Mouse (Mus musculus) kidney, adult 8-10 months (tissue): ENCODE results near the gene Olfr221.

Source experiments
- DNase-seq, 2 experiments: peaks; one replicate each; pipeline ENCODE4 v3.0.0; 2022

The Olfr221 gene

GRCm38 (mm10) chr14:52019051-52019589, 23.1 kb downstream of the Olfr221 start:
- no peak for DNase-seq

GRCm38 (mm10) chr14:52018248-52019050, 23.8 kb downstream of the Olfr221 start:
- no peak for DNase-seq

GRCm38 (mm10) chr14:52017662-52018061, 24.6 kb downstream of the Olfr221 start:
- DNase-seq = no peak

GRCm38 (mm10) chr14:52016625-52017405, 25.4 kb downstream of the Olfr221 start:
- DNase-seq = peak in 1 of 2 experiments; percentile 52

- DNase-seq = no peak
These were observed 26.7 kb downstream of the Olfr221 start, which contains the start of gene Tmem253 for GRCm38 (mm10) chr14:52015445-52016100. Tmem253 (plus strand) TSS chr14:52015658.

GRCm38 (mm10) chr14:52014761-52015311, 27.4 kb downstream of the Olfr221 start:
- peak in 1 of 2 experiments; percentile 41 for DNase-seq

- no peak for DNase-seq
These were observed 27.9 kb downstream of the Olfr221 start for GRCm38 (mm10) chr14:52014271-52014760.

- no peak for DNase-seq
These were observed 28.5 kb downstream of the Olfr221 start for GRCm38 (mm10) chr14:52013771-52014219.

GRCm38 (mm10) chr14:52013021-52013610, 29.1 kb downstream of the Olfr221 start:
- no peak for DNase-seq

- DNase-seq = no peak
These were observed 29.7 kb downstream of the Olfr221 start for GRCm38 (mm10) chr14:52012553-52012952.

- no peak for DNase-seq
These were observed 30.2 kb downstream of the Olfr221 start for GRCm38 (mm10) chr14:52012085-52012484.

- no peak for DNase-seq
These were observed 30.6 kb downstream of the Olfr221 start for GRCm38 (mm10) chr14:52011683-52012082.

GRCm38 (mm10) chr14:52010446-52011111, 31.7 kb downstream of the Olfr221 start:
- DNase-seq = peak; percentile 77 to 79

- no peak for DNase-seq
These were observed 32.4 kb downstream of the Olfr221 start for GRCm38 (mm10) chr14:52009841-52010240.

GRCm38 (mm10) chr14:52009361-52009760, 32.9 kb downstream of the Olfr221 start:
- no peak for DNase-seq

GRCm38 (mm10) chr14:52008321-52009203, 33.7 kb downstream of the Olfr221 start:
- DNase-seq = peak; percentile 84 to 93

- no peak for DNase-seq
These were observed 35.5 kb downstream of the Olfr221 start for GRCm38 (mm10) chr14:52006771-52007170.

- no peak for DNase-seq
These were observed 36.0 kb downstream of the Olfr221 start for GRCm38 (mm10) chr14:52006241-52006640.

- no peak for DNase-seq
These were observed 36.6 kb downstream of the Olfr221 start for GRCm38 (mm10) chr14:52005616-52006015.

- no peak for DNase-seq
These were observed 37.1 kb downstream of the Olfr221 start for GRCm38 (mm10) chr14:52005141-52005540.
